Mouse (Mus musculus): ENCODE results near the gene Foxp1.

DNA sequence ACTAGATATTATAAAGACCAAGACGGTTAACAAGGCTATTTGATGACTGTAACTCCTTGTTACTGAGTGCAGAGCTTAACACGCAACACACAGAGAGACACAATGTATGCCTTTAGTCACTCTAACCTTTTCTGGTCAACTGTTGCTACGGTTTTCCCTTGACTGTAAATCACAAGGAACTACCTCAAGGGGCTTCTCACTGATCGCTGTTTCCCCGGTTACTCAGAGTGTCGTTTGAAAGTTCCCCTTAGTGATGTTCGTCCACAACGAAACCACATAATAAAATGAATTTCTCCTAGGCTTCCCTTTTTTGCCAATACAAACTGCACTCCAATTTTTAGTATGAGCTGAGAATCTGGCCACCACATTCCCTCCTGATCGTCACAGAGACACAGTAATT is 497.9 kb downstream of the Foxp1 start:
- TF ChIP-seq CTCF (IDR thresholded peaks at IDR 0.05; ENCODE audit: low read depth) (no peak), EP300 (IDR thresholded peaks at IDR 0.05; ENCODE audit: low read depth) (no peak)
